Mouse (Mus musculus) testis, adult 2 months (tissue): ENCODE measurements around the gene Gpt2. TPM values are rescaled to one million over a fixed set of nuclear protein-coding genes. Genes with fewer than 3 reads are reported as not detected.

ENCODE experiments used
- H3K27ac ChIP-seq: fragments of 200-500 bp; 2 replicates; pipeline ENCODE4 v1.5.1; 2012; ENCODE audit warnings: low read depth, low read length; ENCODE audit not compliant: control insufficient read depth, insufficient read depth
- H3K27me3 ChIP-seq: fragments of 200-500 bp; 2 replicates; pipeline ENCODE4 v1.6.1; 2012; ENCODE audit warnings: mild to moderate bottlenecking, low read length, moderate library complexity; ENCODE audit not compliant: control insufficient read depth, insufficient read depth
- H3K36me3 ChIP-seq: fragments of 200-500 bp; 2 replicates; pipeline ENCODE4 v1.6.1; 2012; ENCODE audit warnings: mild to moderate bottlenecking, low read length; ENCODE audit not compliant: control insufficient read depth, insufficient read depth
- H3K4me1 ChIP-seq: fragments of 200-500 bp; 2 replicates; pipeline ENCODE4 v1.6.1; 2012; ENCODE audit warnings: low read length; ENCODE audit not compliant: control insufficient read depth, insufficient read depth
- H3K4me3 ChIP-seq: fragments of 200-500 bp; 2 replicates; pipeline ENCODE4 v1.5.1; 2012; ENCODE audit warnings: low read depth, mild to moderate bottlenecking, low read length, moderate library complexity, mixed read lengths; ENCODE audit not compliant: control insufficient read depth
- CTCF ChIP-seq: fragments of 200-500 bp; IDR thresholded peaks from 2 replicates; pipeline ENCODE4 v1.5.1; 2012; ENCODE audit warnings: low read depth, mild to moderate bottlenecking, inconsistent platforms, low read length, moderate library complexity; ENCODE audit not compliant: control insufficient read depth, insufficient read depth, insufficient replicate concordance
- POLR2A ChIP-seq: fragments of 200-500 bp; IDR thresholded peaks from 2 replicates; pipeline ENCODE4 v1.6.1; 2012; ENCODE audit warnings: low read depth, mild to moderate bottlenecking, inconsistent platforms, low read length, moderate library complexity; ENCODE audit not compliant: control insufficient read depth
- polyA plus RNA-seq: library from polyadenylated mRNA; depleted of rRNA; stranded (reverse); fragments of >200 nt; gene quantifications from 2 replicates; pipeline ENCODE4 v1.2.3, GENCODE M21; 2012; rRNA removed

Gene Gpt2
- polyA plus RNA-seq, result 12.7 and 15.6 TPM in 2 replicates

- TF ChIP-seq CTCF (no peak), POLR2A (peak; percentile 58)
- Histone ChIP-seq H3K4me1 (peaks cover 13% of the 10 kb centered on the region), H3K27ac (peak within 1 kb of the TSS; percentile 69), H3K27me3 (no peaks in the 10 kb centered on the region), H3K4me3 (peak within 1 kb of the TSS; percentile 88), H3K36me3 (no peaks in the 10 kb centered on the region)
Observed at GRCm38 (mm10) chr8:85492125-85492875, at the start of gene Gpt2. Gene Gpt2, plus strand, starts transcription at chr8:85492576.

DNA sequence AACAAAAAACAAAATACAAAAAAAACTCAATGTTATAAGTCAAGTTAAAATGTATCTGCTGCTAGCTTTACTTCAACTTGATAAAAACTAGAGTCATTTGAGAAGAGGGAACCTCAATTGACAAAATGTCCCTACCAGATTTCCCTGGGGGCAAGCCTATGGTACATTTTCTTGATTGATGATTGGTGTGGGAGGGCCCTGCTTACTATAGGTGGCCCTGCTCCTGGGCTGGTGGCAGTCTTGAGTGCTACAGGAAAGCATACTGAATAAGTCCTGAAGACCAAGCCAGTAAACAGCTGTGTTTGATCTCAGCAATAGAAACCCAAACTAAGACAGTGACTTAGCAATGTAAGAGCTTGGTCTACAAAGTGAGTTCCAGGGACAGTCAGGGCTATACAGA, 48.3 kb upstream of the Gpt2 start:
- Histone ChIP-seq H3K4me1 (peaks cover 2% of the 10 kb centered on the region; the same call in 1 of the 2 replicates), H3K27ac (no peak overlapping the region), H3K36me3 (no peaks in the 10 kb centered on the region), H3K4me3 (no peak overlapping the region), H3K27me3 (no peaks in the 10 kb centered on the region)
- TF ChIP-seq POLR2A (no peak), CTCF (no peak)

- peaks cover 2% of the 10 kb centered on the region; the same call in 1 of the 2 replicates for H3K4me1 ChIP-seq
- no peak overlapping the region for H3K4me3 ChIP-seq
- no peak for TF ChIP-seq POLR2A
- no peak for TF ChIP-seq CTCF
- no peak overlapping the region for H3K27ac ChIP-seq
- H3K36me3 ChIP-seq, result no peaks in the 10 kb centered on the region
- H3K27me3 ChIP-seq, result no peaks in the 10 kb centered on the region
Observed at GRCm38 (mm10) chr8:85445936-85446685, 46.3 kb upstream of the Gpt2 start.

DNA sequence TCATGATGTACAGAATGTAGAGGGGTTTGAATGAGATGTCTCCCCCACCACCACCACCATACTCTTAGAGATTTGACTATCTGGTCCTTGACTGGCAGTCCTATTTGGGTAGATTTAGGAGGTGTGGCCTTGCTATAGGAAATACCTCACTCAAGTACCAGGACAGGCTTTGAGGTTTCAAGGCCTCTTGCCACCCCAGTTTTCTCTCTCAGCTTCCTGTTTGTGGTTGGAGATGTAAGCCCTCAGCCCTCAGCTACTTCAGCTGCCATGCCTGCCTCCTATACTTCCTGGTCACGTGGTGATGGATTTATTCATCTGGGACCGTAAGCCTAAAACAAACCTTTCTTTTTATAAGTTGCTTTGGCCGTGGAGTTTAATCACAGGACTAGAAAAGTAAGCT, 42.0 kb upstream of the Gpt2 start:
- Histone ChIP-seq H3K27me3 (no peaks in the 10 kb centered on the region), H3K4me1 (peaks cover 6% of the 10 kb centered on the region), H3K36me3 (no peaks in the 10 kb centered on the region), H3K27ac (no peak overlapping the region), H3K4me3 (no peak overlapping the region)
- TF ChIP-seq CTCF, result no peak
- TF ChIP-seq POLR2A, result no peak

DNA sequence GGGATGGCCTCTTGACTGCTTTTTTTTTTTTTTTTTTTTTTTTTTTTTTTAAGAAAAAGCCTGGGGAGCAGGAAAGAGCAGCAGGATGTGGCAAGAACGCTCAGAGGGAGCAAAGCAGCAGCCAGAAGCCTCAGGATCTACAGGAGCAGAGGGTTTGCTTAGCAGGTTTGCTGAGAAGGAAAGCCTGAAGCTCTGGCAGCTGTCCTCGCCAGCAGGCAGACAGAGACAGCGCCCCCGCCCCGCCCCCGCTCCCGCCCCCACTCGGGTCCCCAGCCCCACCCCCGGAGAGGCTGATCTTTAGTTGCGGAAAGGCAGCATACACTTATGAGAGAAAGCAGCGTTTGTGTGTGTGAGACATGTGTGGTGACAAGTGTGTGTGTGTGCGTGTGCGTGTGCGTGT, 40.0 kb upstream of the Gpt2 start:
- no peak overlapping the region for H3K27ac ChIP-seq
- H3K4me3 ChIP-seq, result no peak overlapping the region

GRCm38 (mm10) chr8:85453256-85453655, 39.1 kb upstream of the Gpt2 start:
- Histone ChIP-seq H3K36me3 (no peaks in the 10 kb centered on the region), H3K4me1 (peaks cover 5% of the 10 kb centered on the region), H3K27ac (no peak overlapping the region), H3K27me3 (no peaks in the 10 kb centered on the region), H3K4me3 (no peak overlapping the region)
- TF ChIP-seq CTCF, result no peak
- no peak for TF ChIP-seq POLR2A

More for the DNA sequence above, 40.0 kb upstream of the Gpt2 start:
- Histone ChIP-seq H3K36me3 (no peaks in the 10 kb centered on the region), H3K4me1 (peaks cover 5% of the 10 kb centered on the region), H3K27me3 (no peaks in the 10 kb centered on the region)
- no peak for TF ChIP-seq POLR2A
- no peak for TF ChIP-seq CTCF

DNA sequence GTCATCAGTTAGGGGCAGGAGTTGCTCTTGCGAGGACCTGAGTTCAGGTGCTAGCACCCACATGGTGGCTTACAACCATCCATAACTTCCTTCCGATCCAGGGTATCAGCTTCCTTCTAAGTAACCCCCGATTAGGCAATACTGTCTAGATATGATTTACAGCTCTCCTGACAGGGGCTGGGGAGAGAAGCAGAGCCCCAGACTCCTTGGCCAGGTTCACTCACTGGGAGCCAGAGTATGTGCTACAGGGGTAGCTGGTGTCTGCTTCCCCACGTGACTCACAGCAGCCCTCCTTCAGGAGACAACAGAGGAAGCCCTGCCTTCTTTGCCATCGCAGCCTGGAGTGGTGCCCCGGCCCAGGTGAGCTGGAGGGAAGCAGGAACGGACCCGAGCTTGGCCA, 37.6 kb upstream of the Gpt2 start:
- no peak overlapping the region for H3K4me3 ChIP-seq
- no peaks in the 10 kb centered on the region for H3K36me3 ChIP-seq
- no peaks in the 10 kb centered on the region for H3K27me3 ChIP-seq
- no peak for TF ChIP-seq CTCF
- TF ChIP-seq POLR2A, result no peak
- no peak overlapping the region for H3K27ac ChIP-seq
- peaks cover 5% of the 10 kb centered on the region for H3K4me1 ChIP-seq
